Mouse (Mus musculus) yolk sac, embryonic 10.5 days (tissue): ENCODE measurements at regions not wholly inside any gene's neighbourhood (a gene's known extent, or its start where the extent isn't known, plus 50 kb on each side); places are given as distances from the start of the nearest gene placed in this dataset.
A peak's percentile ranks its signal among the peaks of the same experiment; 100 is the strongest.

Experiments
- DNase-seq: peaks from one replicate; pipeline ENCODE4 v3.0.0-alpha.2; 2017; ENCODE audit warnings: low spot score

- DNase-seq, result no peak
Measured at GRCm38 (mm10) chr3:120217710-120218109, 433.4 kb upstream of the Ptbp2 start.

DNA sequence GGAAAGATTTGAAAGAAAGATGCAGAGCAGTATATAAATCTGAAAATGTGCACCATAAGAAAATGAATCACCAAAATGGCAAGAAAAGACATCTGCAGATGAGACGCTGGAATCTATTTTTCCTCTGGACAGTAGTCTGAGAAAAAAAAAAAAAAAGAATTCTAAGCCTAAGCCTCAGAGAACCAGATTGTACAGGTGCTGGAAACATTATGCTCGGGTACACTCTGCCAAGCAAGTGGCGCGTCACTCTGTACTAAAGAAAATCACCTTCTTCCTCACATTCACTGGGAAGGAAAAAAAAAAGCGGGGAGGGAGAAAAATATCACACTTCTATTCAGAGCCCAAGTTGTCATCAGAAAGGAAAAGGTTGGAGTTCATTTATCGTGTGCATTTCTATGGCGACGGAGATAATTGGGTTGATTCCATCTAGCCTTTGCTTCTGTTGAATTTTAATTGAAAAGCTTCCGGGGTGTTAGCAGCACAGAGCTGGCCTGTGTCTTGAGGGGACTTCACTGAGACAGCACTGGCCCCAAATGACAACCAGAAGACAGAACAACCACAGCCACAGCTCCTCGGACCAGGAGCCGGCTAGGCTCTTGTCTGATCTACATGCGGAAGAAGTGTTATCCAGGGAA lies 430.5 kb upstream of the Ptbp2 start:
- DNase-seq, result no peak

GRCm38 (mm10) chr3:120199403-120199802 lies 415.1 kb upstream of the Ptbp2 start:
- DNase-seq, result no peak

- no peak for DNase-seq
Measured at GRCm38 (mm10) chr3:120194501-120194900, 410.2 kb upstream of the Ptbp2 start.

DNA sequence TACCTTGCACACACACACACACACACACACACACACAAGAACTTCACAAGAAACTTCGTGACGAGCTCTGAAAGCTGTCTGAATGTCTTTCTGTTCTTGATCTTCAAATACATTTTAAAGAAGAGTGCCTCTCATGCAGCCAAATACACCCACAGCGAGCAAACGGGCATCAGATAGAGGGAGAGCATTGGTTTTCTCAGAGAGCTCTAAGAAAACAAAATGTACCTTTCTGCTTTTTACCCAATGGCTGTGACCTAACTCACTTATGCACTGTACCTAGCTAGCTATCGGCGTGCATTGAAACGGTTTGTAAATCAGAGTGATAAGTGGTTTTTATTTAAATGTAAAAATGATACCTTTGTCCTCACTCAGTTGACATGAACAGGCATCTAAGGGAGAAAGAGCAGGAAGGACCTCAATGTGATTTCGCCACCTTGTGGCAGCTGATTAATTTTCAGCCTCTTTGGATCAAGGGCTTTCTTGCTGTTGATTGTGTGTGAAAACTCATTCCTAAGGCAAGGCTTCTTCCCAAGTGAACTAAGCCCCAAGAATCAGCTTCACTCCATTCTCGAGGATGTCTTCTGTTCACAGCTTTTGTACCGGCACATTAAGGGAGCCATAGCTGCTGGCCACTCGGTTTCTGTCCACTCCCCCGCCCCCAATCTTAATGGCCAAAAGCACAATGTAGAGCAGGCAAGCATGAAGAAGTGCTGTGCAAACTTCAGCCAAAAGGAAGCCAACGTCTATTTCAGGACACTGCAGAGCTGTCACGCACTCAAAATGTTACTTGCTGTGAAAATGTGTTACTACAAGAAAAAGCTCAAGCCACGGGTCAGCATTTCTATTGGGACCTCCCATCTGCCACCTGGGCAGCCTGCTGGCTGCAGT lies 408.4 kb upstream of the Ptbp2 start:
- DNase-seq, result peak; percentile 18

- DNase-seq, result no peak
Measured at GRCm38 (mm10) chr3:120189606-120190005, 405.3 kb upstream of the Ptbp2 start.

- DNase-seq, result no peak
Measured at GRCm38 (mm10) chr3:120180931-120181610, 396.8 kb upstream of the Ptbp2 start.

- no peak for DNase-seq
Measured at GRCm38 (mm10) chr3:120175632-120176031, 391.4 kb upstream of the Ptbp2 start.
